Mouse (Mus musculus): ENCODE results near the gene Gstm1. TPM values are rescaled to one million over a fixed set of nuclear protein-coding genes. Genes with fewer than 3 reads are reported as not detected.
"Not testable (repeated sequence)": the region's sequence is repeated elsewhere in the genome, so short reads cannot be mapped to it uniquely, and the experiment has no call there.

Gene Gstm1
- polyA plus RNA-seq, 1 experiment from 2014 or later = 33.8 TPM

DNA sequence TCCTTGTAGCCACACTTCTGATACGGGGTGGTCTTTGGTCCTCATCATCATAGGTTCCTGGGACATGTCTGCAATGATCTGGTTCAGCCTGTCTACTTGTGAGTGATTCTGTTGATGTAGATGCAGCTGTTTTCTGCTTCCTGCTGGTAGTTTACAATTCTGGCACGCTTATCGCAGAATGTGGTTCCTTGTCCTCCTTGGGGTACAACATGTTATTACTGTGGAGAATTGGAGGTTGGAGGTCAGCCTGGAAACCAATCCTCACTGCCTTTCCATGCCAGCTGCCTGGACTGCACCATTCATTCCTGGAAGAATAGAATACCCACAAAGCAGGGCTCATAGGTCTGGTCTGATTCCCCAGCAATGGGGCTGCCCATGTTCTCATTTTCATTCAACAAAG is 18.3 kb downstream of the Gstm1 start:
- H3K27me3 ChIP-seq (ENCODE audit: control insufficient read depth, insufficient read depth, low read length) = no peaks in the 10 kb centered on the region
- no peak overlapping the region for H3K4me2 ChIP-seq
- 92% methylated on average over 3 of the region's 3 CpGs for WGBS
- no peak overlapping the region for H3K4me3 ChIP-seq (ENCODE audit: low read depth, low read length)
- ATAC-seq (ENCODE audit: low FRiP score) (no peak), DNase-seq (ENCODE audit: low spot score, missing footprints) (no peak)
- H3K9me3 ChIP-seq (ENCODE audit: control insufficient read depth, low read length) = no peaks in the 10 kb centered on the region
- H3K27ac ChIP-seq (ENCODE audit: low read depth, low read length) = no peak overlapping the region
- no peaks in the 10 kb centered on the region for H3K36me3 ChIP-seq (ENCODE audit: control insufficient read depth, insufficient read depth, low read length)
- H3K9ac ChIP-seq (ENCODE audit: low read length) = no peak overlapping the region
- H3K4me1 ChIP-seq (ENCODE audit: control insufficient read depth, insufficient read depth, low read length) = no peaks in the 10 kb centered on the region

DNA sequence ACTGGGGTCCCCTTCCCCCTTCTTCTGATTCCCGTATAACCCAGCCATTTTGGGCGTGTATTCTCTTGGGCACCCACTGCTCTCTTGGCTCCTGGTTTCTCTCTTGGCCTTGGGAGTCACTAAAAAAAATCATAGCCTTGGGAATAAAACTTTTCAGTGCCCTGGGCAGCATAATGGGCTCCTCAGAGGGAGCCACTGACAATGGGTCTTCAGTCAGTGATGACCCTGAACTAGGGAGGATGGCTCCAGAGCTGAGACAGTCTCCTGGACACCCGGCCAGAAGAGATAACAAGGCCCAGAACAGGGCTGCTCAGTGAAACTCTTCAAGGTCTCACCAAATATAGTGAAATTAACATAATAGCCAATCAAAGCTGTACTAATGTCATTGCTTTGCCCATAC is 19.2 kb downstream of the Gstm1 start:
- WGBS = 90% methylated on average over 3 of the region's 3 CpGs
- no peaks in the 10 kb centered on the region for H3K36me3 ChIP-seq (ENCODE audit: control insufficient read depth, insufficient read depth, low read length)

DNA sequence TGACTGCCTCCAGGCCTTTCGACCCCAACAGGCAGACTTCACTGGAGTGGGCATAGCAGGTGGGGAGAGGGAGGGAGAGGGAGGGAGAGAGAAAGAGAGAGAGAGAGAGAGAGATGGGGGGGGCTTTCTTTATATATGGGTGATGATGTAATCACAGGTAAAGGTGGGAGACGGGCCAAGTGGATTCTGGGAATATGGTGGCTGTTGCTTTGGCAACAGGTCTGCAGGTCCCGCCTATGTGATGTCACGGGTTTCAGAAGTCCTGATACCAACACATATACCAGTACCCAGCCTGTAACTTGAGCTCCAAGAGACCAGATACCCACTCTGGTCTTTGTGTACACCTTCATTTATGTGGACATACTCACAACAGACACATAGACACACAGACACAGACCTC is 21.2 kb downstream of the Gstm1 start:
- H3K36me3 ChIP-seq (ENCODE audit: control insufficient read depth, insufficient read depth, low read length) = no peaks in the 10 kb centered on the region

More for the DNA sequence above, 19.2 kb downstream of the Gstm1 start:
- Histone ChIP-seq H3K27ac (ENCODE audit: low read depth, low read length) (no peak overlapping the region), H3K27me3 (ENCODE audit: control insufficient read depth, insufficient read depth, low read length) (no peaks in the 10 kb centered on the region), H3K4me1 (ENCODE audit: control insufficient read depth, insufficient read depth, low read length) (no peaks in the 10 kb centered on the region), H3K9ac (ENCODE audit: low read length) (no peak overlapping the region), H3K4me2 (no peak overlapping the region), H3K9me3 (ENCODE audit: control insufficient read depth, low read length) (no peaks in the 10 kb centered on the region), H3K4me3 (ENCODE audit: low read depth, low read length) (no peak overlapping the region)
- DNase-seq (ENCODE audit: low spot score, missing footprints) (no peak), ATAC-seq (ENCODE audit: low FRiP score) (no peak)

DNA sequence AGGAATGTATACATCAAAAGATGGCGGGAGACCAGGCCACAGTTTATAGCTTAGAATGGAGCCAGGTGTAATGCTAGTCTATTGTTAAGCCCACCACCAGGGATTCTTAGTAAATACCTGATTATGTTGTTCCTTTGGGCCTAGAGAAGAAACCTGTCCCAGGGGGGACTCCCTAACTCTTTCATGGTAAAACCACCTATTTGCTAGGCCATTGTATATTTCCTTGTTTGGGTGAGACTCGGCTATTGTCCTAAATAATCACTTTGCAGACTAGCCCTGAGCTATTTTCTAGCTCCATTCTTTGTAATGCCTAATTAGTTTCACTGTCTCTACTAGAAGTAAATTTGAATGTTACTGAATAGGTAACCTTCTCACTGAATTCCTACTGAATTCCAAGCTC is 21.8 kb downstream of the Gstm1 start:
- not testable (repeated sequence) for ATAC-seq (ENCODE audit: low FRiP score); H3K36me3 ChIP-seq (ENCODE audit: control insufficient read depth, insufficient read depth, low read length); H3K4me3 ChIP-seq (ENCODE audit: low read depth, low read length); H3K4me2 ChIP-seq; H3K4me1 ChIP-seq (ENCODE audit: control insufficient read depth, insufficient read depth, low read length); H3K9me3 ChIP-seq (ENCODE audit: control insufficient read depth, low read length); H3K27ac ChIP-seq (ENCODE audit: low read depth, low read length); H3K27me3 ChIP-seq (ENCODE audit: control insufficient read depth, insufficient read depth, low read length); H3K9ac ChIP-seq (ENCODE audit: low read length); DNase-seq (ENCODE audit: low spot score, missing footprints)
- WGBS = 76% methylated on average over 2 of the region's 2 CpGs

More for the DNA sequence above, 21.2 kb downstream of the Gstm1 start:
- ATAC-seq (ENCODE audit: low FRiP score) (no peak), DNase-seq (ENCODE audit: low spot score, missing footprints) (no peak)
- Histone ChIP-seq H3K27me3 (ENCODE audit: control insufficient read depth, insufficient read depth, low read length) (no peaks in the 10 kb centered on the region), H3K4me3 (ENCODE audit: low read depth, low read length) (no peak overlapping the region), H3K4me2 (no peak overlapping the region), H3K27ac (ENCODE audit: low read depth, low read length) (no peak overlapping the region), H3K4me1 (ENCODE audit: control insufficient read depth, insufficient read depth, low read length) (no peaks in the 10 kb centered on the region), H3K9me3 (ENCODE audit: control insufficient read depth, low read length) (no peaks in the 10 kb centered on the region), H3K9ac (ENCODE audit: low read length) (no peak overlapping the region)
- 82% methylated on average over 4 of the region's 4 CpGs for WGBS

GRCm38 (mm10) chr3:107986041-107986562 is 31.7 kb downstream of the Gstm1 start, which contains the start of gene Gstm2:
Gene Gstm2, minus strand, starts transcription at chr3:107986453.
- WGBS = 70% methylated on average over 8 of the region's 8 CpGs
- no peak for ATAC-seq (ENCODE audit: low FRiP score)
- no peak within 1 kb of the TSS for H3K4me2 ChIP-seq
- no peak within 1 kb of the TSS for H3K27ac ChIP-seq (ENCODE audit: low read depth, low read length)
- H3K4me3 ChIP-seq (ENCODE audit: low read depth, low read length) = no peak within 1 kb of the TSS
- no peak for DNase-seq (ENCODE audit: low spot score, missing footprints)
- no peaks in the 10 kb centered on the region for H3K9me3 ChIP-seq (ENCODE audit: control insufficient read depth, low read length)
- H3K36me3 ChIP-seq (ENCODE audit: control insufficient read depth, insufficient read depth, low read length) = no peaks in the 10 kb centered on the region
- no peaks in the 10 kb centered on the region for H3K27me3 ChIP-seq (ENCODE audit: control insufficient read depth, insufficient read depth, low read length)
- H3K9ac ChIP-seq (ENCODE audit: low read length) = no peak within 1 kb of the TSS
- H3K4me1 ChIP-seq (ENCODE audit: control insufficient read depth, insufficient read depth, low read length) = no peaks in the 10 kb centered on the region

GRCm38 (mm10) chr3:107985141-107985540 is 32.6 kb downstream of the Gstm1 start:
- not testable (repeated sequence) for H3K36me3 ChIP-seq (ENCODE audit: control insufficient read depth, insufficient read depth, low read length); H3K9me3 ChIP-seq (ENCODE audit: control insufficient read depth, low read length); H3K27ac ChIP-seq (ENCODE audit: low read depth, low read length); H3K4me2 ChIP-seq; H3K4me1 ChIP-seq (ENCODE audit: control insufficient read depth, insufficient read depth, low read length); H3K4me3 ChIP-seq (ENCODE audit: low read depth, low read length); H3K9ac ChIP-seq (ENCODE audit: low read length); DNase-seq (ENCODE audit: low spot score, missing footprints); H3K27me3 ChIP-seq (ENCODE audit: control insufficient read depth, insufficient read depth, low read length); ATAC-seq (ENCODE audit: low FRiP score)
- WGBS = 96% methylated on average over 2 of the region's 2 CpGs

DNA sequence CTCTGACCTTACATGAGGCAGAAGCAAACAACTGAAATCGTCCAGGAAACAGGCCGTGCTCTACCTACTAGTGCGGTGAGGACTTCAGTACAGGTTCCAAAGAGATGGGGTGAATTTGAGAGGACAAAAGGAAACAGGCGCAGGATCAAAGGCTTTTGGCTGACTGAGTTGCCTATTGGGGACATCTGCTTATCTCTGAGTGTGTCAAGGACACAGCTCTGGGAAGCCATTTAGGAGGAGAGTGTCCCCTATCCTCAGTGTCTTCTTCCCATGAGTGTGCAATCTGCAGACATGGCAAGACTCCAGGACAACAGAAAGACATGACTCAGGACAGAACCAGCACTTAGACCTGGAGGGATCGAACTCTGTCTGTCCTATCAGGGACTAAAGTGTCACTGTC is 33.3 kb downstream of the Gstm1 start:
- Histone ChIP-seq H3K27me3 (ENCODE audit: control insufficient read depth, insufficient read depth, low read length) (no peaks in the 10 kb centered on the region), H3K4me3 (ENCODE audit: low read depth, low read length) (no peak overlapping the region), H3K9ac (ENCODE audit: low read length) (no peak overlapping the region), H3K27ac (ENCODE audit: low read depth, low read length) (no peak overlapping the region), H3K4me1 (ENCODE audit: control insufficient read depth, insufficient read depth, low read length) (no peaks in the 10 kb centered on the region), H3K36me3 (ENCODE audit: control insufficient read depth, insufficient read depth, low read length) (no peaks in the 10 kb centered on the region), H3K4me2 (no peak overlapping the region), H3K9me3 (ENCODE audit: control insufficient read depth, low read length) (no peaks in the 10 kb centered on the region)
- 86% methylated on average over 5 of the region's 5 CpGs for WGBS
- ATAC-seq (ENCODE audit: low FRiP score) (no peak), DNase-seq (ENCODE audit: low spot score, missing footprints) (no peak)

- DNase-seq (ENCODE audit: low spot score, missing footprints) (no peak), ATAC-seq (ENCODE audit: low FRiP score) (no peak)
- WGBS = 92% methylated on average over 3 of the region's 3 CpGs
- Histone ChIP-seq H3K27me3 (ENCODE audit: control insufficient read depth, insufficient read depth, low read length) (no peaks in the 10 kb centered on the region), H3K4me2 (no peak overlapping the region), H3K4me3 (ENCODE audit: low read depth, low read length) (no peak overlapping the region), H3K9ac (ENCODE audit: low read length) (no peak overlapping the region), H3K9me3 (ENCODE audit: control insufficient read depth, low read length) (no peaks in the 10 kb centered on the region), H3K36me3 (ENCODE audit: control insufficient read depth, insufficient read depth, low read length) (no peaks in the 10 kb centered on the region), H3K4me1 (ENCODE audit: control insufficient read depth, insufficient read depth, low read length) (no peaks in the 10 kb centered on the region), H3K27ac (ENCODE audit: low read depth, low read length) (no peak overlapping the region)
These were observed 34.0 kb downstream of the Gstm1 start for GRCm38 (mm10) chr3:107983771-107984170.

- H3K36me3 ChIP-seq (ENCODE audit: control insufficient read depth, insufficient read depth, low read length) = no peaks in the 10 kb centered on the region
- DNase-seq (ENCODE audit: low spot score, missing footprints) (no peak), ATAC-seq (ENCODE audit: low FRiP score) (no peak)
- no peak overlapping the region for H3K27ac ChIP-seq (ENCODE audit: low read depth, low read length)
- no peaks in the 10 kb centered on the region for H3K9me3 ChIP-seq (ENCODE audit: control insufficient read depth, low read length)
- H3K27me3 ChIP-seq (ENCODE audit: control insufficient read depth, insufficient read depth, low read length) = no peaks in the 10 kb centered on the region
- WGBS = 82% methylated on average over 6 of the region's 6 CpGs
- no peaks in the 10 kb centered on the region for H3K4me1 ChIP-seq (ENCODE audit: control insufficient read depth, insufficient read depth, low read length)
- no peak overlapping the region for H3K4me3 ChIP-seq (ENCODE audit: low read depth, low read length)
- no peak overlapping the region for H3K9ac ChIP-seq (ENCODE audit: low read length)
- H3K4me2 ChIP-seq = no peak overlapping the region
These were observed 35.0 kb downstream of the Gstm1 start for GRCm38 (mm10) chr3:107982726-107983125.

Measured in midbrain, embryonic 11.5 days (tissue).